Mouse (Mus musculus) liver, adult (tissue): Measurements from ENCODE around the gene Gm28230.

Source experiments
- GATA4 ChIP-seq: IDR thresholded peaks from 2 replicates; pipeline ENCODE4 v1.6.1; 2014; ENCODE audit warnings: mild to moderate bottlenecking, low read length; ENCODE audit not compliant: insufficient replicate concordance

The Gm28230 gene

DNA sequence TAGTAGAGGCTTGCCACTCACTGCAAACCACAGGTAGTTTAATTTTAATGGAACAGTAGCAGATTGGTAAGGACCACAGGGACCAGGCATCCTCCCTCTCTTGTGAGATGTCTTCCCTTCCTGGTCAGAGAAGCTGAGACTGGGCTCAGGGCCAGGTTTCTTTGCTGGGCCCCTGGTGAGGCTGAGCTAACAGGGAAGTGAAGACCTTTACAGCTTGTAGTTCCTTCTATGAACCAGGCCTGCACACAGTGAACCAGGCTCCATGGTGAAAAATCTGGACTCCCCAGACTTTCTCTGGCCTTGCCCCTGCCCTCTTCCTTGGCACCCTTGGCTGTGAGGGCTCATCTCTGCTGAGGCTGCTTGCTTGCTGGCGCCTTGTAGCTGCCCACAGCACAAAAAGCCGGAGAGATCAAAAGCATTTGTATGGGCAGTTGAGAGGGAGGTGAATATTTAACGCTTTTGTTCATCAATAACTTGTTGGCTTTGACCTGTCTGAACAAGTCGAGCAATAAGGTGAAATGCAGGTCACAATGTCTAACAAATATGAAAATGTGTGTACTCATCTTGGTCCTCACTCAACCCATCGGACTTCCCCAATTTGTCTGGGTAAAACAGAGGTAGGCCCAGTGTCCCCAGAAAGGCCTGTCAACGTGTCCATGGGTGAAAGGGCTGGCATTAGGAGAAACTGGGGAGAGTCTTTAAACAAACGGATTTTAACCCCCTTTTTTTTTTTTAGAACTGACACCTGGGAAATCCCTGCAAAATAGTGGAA, 2.1 kb upstream of the Gm28230 start:
- TF ChIP-seq GATA4, result no peak

DNA sequence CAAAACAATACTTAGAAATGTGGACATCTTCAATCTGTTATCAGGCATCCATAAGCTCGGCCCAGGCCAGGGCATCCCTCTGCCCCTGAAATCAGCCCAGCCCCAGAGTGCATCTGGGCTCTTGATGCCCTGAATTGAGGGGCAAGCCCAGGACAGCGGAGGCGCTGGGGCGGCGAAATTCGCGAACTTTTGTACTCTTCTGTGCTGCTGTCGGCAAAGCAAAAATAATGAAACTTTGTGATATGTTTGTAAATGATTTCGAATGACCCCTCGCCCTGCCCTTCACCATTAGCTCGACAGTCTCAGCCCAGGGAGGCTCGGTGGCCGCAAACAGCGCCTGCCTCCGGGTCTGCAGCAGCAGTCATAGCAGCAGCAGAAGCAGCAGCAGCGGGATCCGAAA, 1.4 kb upstream of the Gm28230 start:
- TF ChIP-seq GATA4, result no peak

DNA sequence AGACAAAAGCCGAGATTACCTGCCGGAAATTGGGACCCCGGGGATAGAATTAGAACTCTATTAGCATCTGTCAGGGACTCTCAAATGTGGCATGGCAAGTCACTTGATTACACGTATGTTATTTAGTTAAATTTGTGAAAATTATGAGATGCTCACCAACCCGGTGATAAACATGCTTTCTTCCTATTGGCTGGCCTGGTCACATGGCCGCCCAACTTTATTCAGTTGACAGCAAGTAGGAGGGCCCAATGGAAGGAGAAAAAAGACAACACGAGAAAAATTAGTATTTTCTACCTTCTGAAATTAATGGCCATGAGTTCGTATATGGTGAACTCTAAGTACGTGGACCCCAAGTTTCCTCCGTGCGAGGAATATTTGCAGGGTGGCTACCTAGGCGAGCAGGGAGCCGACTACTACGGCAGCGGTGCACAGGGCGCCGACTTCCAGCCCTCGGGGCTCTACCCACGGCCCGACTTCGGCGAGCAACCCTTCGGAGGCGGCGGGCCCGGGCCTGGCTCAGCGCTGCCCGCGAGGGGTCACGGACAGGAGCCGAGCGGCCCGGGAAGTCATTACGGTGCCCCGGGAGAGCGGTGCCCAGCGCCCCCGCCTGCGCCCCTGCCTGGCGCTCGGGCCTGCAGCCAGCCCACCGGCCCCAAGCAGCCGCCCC, 578 bp downstream of the Gm28230 start:
- TF ChIP-seq GATA4, result no peak

DNA sequence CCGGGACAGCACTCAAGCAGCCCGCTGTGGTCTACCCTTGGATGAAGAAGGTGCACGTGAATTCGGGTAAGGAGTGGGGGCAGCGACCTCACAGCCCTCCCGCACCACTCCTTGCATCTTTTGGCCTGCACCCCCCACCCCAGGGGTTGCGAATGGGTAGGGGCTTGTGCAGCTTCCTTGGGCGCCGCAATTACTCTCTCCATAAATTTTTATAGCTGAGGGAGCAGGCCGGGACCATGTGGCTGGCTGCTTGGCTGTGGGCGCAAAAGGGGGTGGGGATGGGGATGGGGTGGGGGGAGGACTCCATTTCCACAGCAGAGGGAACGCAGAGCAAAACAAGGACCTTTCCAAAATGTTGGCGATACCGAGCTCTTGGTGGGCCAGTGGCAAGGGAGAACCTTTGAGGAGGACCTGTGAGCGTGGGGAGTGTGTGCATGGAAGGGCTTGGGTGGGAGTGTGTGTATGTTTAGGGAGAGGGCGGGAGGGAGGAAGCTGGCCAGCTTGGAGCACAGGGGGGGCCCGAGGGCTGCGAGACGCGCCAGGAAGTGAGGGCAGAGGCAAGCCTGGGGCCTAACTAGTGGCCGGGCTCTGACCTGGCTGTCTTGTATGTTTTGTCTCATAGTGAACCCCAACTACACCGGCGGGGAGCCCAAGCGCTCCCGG, 1.2 kb downstream of the Gm28230 start:
- no peak for TF ChIP-seq GATA4

DNA sequence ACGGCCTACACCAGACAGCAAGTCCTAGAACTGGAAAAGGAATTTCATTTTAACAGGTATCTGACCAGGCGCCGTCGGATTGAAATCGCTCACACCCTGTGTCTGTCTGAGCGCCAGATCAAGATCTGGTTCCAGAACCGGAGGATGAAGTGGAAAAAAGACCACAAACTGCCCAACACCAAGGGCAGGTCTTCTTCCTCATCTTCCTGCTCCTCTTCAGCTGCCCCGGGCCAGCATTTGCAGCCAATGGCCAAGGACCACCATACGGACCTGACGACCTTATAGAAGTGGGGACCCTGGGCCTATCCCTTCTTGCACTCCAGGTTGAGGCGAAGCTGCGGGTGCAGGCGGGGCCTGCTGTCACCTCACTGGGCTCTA, 1.8 kb downstream of the Gm28230 start:
- no peak for TF ChIP-seq GATA4

DNA sequence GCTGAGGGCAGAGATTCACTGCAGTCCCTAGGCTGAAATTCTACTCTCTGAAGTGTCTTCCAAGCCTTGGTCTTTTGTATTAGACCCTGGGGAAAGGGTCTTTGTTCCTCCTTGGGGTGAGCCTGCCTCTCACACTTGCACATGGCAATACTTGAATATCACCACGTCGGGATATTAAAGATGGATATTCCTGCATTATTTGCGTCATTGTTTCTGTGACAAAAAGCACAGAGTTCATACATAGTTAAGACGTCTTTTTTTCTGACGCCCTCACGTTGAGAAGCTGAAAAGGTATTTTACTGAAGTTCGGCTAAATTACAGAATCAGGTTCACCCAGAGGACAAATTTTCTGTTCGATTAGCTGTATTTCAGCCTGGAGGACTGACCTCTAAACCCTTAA, 3.8 kb downstream of the Gm28230 start:
- TF ChIP-seq GATA4, result no peak

DNA sequence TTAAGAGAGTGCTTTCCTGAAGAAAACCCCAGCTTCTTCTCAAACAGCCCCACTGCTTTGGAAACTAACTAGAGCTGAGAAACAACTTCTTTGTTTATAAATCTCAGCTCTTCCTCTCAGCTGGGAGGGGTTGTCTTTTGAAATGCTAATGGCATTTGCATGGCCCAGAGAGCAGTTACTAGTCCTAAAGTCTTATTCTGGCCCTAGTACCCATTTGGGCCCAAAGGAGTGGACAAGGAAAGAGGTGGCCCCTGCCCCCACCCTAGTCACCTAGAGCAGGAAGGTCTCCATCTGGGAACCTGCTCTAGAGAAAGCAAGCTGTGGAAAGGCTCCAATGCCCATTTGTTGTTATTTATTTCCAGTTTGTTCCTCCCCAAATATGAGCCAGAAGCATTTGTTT, 4.5 kb downstream of the Gm28230 start:
- TF ChIP-seq GATA4, result no peak

DNA sequence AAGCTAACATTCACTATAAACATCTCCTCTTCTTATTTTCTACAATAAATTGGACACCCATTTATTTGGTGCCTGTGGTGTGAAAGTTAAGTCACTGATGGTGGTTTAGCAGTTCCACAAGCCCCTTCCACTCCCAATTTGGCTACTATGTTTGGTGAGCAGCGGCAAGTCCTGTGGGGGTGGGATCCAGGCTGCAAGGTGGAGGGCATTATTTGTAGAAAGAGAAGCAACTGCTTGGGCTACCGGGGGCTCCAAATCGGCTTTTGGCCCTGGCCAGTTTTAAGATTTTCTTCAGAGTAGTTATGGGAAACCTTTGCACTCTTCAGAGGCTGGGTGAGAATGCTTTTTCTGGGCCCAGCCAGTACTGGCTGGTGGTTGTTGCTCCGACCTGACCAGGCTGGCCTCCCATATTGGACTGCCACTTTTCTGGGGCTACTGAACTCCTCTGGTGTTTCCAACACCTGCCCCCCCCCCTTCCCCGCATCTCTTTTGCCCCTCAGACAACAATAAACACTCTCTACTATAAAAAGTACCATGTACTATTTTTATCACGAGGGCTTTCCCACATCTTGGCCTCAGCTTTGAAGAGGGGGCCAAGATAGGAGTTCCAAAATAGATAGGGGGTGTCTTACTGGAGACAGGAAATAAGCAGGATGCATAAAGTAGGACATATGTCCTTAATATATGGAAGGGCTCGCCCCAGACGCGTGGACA, 5.4 kb downstream of the Gm28230 start:
- no peak for TF ChIP-seq GATA4

DNA sequence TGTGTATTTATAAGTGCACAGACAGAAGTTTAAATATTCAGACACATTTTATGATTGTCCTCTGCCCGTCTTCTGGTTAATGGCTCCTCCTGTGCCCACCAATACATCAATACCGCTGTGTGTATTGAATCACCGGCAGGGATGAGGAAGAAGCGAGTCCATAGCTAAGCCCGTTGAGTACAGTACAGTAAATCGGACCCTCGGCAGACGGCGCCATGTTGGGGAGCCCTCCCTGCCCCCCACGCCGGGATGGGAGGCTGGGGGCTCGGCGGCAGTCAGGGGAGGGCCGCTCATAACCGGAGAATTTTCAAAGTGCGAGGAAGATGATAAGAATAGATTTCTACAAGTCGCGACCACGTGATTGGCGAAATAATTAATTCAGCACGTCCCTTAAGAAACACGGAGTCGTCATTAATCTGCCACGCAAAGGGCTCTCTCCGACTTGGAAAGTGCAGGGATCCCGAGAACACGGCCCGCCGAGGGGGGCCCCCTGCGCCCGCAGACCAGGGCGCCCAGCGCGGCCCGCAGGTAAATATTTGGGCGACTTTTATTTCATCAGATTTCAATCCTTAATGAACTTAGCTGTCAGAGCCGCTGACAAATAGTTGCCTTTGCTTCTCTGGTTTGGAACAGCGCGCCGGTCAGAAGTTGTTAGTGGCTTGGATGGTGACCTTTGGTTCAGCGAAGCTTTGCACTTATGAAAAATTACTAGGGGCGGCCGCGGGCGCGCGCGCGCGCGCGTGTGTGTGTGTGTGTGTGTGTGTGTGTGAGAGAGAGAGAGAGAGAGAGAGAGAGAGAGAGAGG, 6.2 kb downstream of the Gm28230 start:
- TF ChIP-seq GATA4, result no peak

DNA sequence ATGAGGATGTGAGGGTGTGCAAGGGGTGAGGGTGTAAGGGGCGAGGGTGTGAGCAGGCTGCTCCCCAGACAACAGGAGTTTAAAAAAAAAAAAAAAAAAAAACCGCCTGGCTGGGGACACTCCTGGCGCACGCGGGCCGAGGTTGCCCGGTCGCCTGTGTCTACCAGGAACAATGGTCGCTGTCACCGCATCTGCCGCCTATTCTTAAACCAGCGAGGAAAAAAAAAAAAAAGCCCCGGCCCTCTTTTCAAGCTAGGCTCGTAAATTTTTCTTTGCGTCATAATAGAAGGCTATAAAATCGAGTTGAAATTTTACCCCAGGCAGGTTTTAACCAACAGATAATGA, 6.8 kb downstream of the Gm28230 start:
- no peak for TF ChIP-seq GATA4

DNA sequence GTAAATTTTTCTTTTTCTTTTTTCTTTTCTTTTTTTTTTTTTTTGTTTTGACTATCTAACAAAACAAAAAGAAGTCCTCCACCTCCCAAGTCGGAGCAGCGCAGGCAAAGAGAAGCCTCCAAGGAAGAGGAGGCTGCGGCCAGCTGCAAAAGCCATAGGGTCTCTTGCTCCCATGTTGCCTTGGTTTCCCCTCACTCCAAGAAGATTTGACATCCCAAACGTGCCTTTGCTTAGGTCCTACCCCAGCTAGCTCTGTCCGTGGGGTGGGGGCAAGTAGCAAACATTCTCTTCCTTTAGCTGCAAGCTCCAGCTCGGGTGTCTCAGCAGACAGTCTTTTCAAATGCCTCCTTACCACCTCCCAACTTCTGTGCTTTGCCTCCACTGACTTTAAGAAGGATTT, 7.2 kb downstream of the Gm28230 start:
- TF ChIP-seq GATA4, result no peak

DNA sequence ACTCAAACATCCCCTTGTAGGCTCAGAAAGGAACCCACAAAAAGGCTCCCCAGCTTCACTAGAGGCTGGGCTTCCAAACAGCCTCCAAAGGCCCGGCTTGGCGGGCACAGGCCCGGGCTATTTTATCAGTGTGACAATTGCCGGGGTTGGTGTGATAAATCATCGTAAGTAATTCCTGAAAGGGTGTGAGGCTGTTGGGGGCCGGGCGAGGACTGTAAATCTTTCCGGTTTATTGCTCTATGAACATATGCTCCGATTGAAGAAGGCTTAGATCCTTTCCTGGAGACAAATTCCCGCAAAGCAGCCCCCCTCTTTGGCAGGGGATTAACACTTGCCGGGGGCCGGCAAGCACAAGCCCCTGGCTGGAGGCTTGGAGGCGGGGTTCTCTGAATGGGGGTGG, 7.9 kb downstream of the Gm28230 start:
- TF ChIP-seq GATA4, result no peak

DNA sequence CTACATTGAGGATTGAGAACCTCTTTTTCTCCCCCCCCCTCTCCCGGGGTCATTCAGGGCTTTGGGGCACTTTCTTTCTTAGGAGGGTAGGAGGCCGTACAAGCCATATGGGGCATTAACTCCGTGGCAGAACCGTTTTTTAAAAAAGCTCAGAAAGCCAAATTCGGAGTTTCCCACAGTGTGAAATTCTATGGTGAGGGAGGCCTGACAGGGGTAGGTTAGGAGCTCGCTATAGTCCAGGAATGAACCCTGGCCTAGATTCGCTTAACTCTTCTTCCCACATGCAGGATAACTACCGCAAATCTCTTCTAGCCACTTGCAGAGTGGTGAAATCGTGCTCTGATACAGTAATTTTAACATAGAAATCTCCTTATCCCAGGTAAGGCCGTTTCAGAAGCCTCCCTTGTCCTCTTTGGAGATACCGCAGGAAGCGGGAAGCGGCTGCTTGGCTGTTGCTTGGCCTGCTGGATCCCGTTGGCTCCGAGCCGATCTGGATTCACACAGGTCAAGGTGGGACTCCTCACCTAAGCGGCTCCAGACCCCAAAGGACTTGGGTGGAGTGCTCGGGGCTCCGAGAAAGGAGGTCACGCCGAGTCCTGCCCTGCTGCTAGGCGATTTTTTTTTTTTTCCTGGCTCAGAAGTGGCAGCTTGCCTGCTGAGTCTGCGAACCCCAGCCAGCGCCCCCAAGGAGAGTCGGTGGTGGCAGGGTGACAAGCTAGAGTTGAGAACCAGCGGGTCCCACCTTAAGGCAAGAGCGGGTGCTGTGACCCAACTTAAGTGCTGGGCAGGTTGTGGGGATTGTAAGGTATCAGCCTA, 8.7 kb downstream of the Gm28230 start:
- no peak for TF ChIP-seq GATA4
